Mouse (Mus musculus): ENCODE results near the gene Sox5. TPM values are rescaled to one million over a fixed set of nuclear protein-coding genes. Genes with fewer than 3 reads are reported as not detected.

Gene Sox5
- total RNA-seq, 1 experiment from 2014 or later = 1.6 TPM

DNA sequence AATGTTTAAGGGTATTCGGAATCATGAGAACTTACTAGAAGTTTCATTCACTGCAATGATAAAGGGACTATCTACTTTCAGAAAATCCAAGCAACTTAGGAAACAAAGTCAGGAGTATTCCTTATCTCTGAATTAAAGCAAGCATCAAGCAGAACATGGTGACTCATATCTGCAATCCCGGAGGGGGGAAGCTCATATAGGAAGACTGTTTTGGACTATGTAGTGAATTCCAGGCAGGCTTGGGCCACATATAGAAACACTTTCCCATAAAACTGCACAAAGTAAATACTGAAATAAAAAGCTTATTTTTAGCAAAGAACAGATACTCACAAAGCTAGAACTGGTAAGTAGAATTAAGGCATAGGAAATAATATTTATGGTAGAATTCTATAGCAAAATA is 993.3 kb downstream of the Sox5 start:
- ATAC-seq (replicated peaks in 1 of 2; ENCODE audit: insufficient read depth in 1 of 2, low FRiP score in 2 of 2, low TSS enrichment in 1 of 2, low read depth in 1 of 2, poor library complexity in 2 of 2, severe bottlenecking in 2 of 2) = no peak

DNA sequence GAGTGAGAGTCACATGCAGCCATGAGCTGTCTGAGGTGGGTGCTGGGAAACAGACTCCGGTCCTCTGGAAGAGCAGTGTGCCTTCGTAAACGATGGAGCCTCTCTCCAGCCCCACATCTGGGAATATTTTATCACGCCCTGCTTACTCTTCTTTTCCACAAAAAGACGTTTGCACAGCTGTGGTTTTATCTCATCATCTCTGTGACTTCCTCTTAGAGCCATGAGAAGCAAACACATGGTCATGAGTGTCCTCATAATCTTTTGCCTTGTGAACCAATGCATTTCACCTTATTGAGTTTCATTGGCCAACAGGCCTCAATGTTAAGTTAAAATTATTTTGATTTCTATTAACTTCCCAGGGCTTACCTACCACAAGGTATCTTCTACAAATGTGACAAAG is 994.4 kb downstream of the Sox5 start:
- ATAC-seq (replicated peaks in 1 of 2; ENCODE audit: insufficient read depth in 1 of 2, low FRiP score in 2 of 2, low TSS enrichment in 1 of 2, low read depth in 1 of 2, poor library complexity in 2 of 2, severe bottlenecking in 2 of 2) = no peak

DNA sequence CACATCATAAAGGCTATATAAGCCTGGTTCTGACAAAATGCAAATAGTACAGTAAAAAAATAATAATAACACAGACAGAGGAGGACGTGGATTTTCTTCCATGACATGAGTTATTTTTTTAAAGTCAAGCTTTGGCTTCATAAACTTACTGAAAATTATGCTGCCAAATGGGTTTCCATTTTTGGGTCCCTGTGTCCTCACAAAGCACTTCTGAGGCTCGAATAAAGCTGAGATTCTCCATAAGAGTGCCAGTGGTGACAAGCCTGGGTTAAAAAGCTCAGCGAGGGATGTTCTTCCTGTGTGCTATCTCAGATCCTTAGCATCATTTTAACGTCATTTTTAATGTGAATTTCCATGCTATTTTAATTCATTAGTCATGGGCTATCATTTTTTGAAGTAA is 996.1 kb downstream of the Sox5 start:
- ATAC-seq (replicated peaks in 1 of 2; ENCODE audit: insufficient read depth in 1 of 2, low FRiP score in 2 of 2, low TSS enrichment in 1 of 2, low read depth in 1 of 2, poor library complexity in 2 of 2, severe bottlenecking in 2 of 2) = no peak

Data from hematopoietic stem cell, adult 5-6 weeks (primary cell).